Mouse (Mus musculus): ENCODE measurements around the gene Pik3ap1. TPM values are rescaled to one million over a fixed set of nuclear protein-coding genes. Genes with fewer than 3 reads are reported as not detected.

The Pik3ap1 gene
- polyA plus RNA-seq, 1 experiment from 2014 or later, result 2.0 TPM

- Histone ChIP-seq H3K9me3 (replicated peaks; ENCODE audit: control insufficient read depth, low read length, poor library complexity, severe bottlenecking) (no peaks in the 10 kb centered on the region), H3K4me2 (ENCODE audit: low read length) (no peak overlapping the region), H3K4me1 (ENCODE audit: control insufficient read depth, insufficient read depth, low read length) (peaks cover 3% of the 10 kb centered on the region; the same call in 1 of the 2 replicates), H3K27me3 (ENCODE audit: control insufficient read depth, insufficient read depth, low read depth, low read length) (no peaks in the 10 kb centered on the region), H3K27ac (ENCODE audit: low read length) (no peak overlapping the region), H3K36me3 (ENCODE audit: control insufficient read depth, insufficient read depth, low read length) (no peaks in the 10 kb centered on the region), H3K4me3 (ENCODE audit: low read depth, low read length) (no peak overlapping the region), H3K9ac (ENCODE audit: low read depth, low read length) (no peak overlapping the region)
- no peak for ATAC-seq
- 84% methylated on average over 6 of the region's 6 CpGs for WGBS
These were observed 42.3 kb downstream of the Pik3ap1 start for GRCm38 (mm10) chr19:41342592-41343090.

- no peak overlapping the region for H3K4me3 ChIP-seq (ENCODE audit: low read depth, low read length)
- no peak overlapping the region for H3K27ac ChIP-seq (ENCODE audit: low read length)
- H3K36me3 ChIP-seq (ENCODE audit: control insufficient read depth, insufficient read depth, low read length), result no peaks in the 10 kb centered on the region
- H3K9ac ChIP-seq (ENCODE audit: low read depth, low read length), result no peak overlapping the region
- peaks cover 3% of the 10 kb centered on the region; the same call in 1 of the 2 replicates for H3K4me1 ChIP-seq (ENCODE audit: control insufficient read depth, insufficient read depth, low read length)
- H3K9me3 ChIP-seq (replicated peaks; ENCODE audit: control insufficient read depth, low read length, poor library complexity, severe bottlenecking), result no peaks in the 10 kb centered on the region
- no peak for ATAC-seq
- no peak overlapping the region for H3K4me2 ChIP-seq (ENCODE audit: low read length)
- WGBS, result 73% methylated on average over 5 of the region's 5 CpGs
- no peaks in the 10 kb centered on the region for H3K27me3 ChIP-seq (ENCODE audit: control insufficient read depth, insufficient read depth, low read depth, low read length)
These were observed 43.2 kb downstream of the Pik3ap1 start for GRCm38 (mm10) chr19:41341677-41342076.

- no peaks in the 10 kb centered on the region for H3K9me3 ChIP-seq (replicated peaks; ENCODE audit: control insufficient read depth, low read length, poor library complexity, severe bottlenecking)
- no peak overlapping the region for H3K4me2 ChIP-seq (ENCODE audit: low read length)
- no peak overlapping the region for H3K27ac ChIP-seq (ENCODE audit: low read length)
- no peak overlapping the region for H3K4me3 ChIP-seq (ENCODE audit: low read depth, low read length)
- 79% methylated on average over 21 of the region's 21 CpGs for WGBS
- no peaks in the 10 kb centered on the region for H3K27me3 ChIP-seq (ENCODE audit: control insufficient read depth, insufficient read depth, low read depth, low read length)
- H3K9ac ChIP-seq (ENCODE audit: low read depth, low read length), result no peak overlapping the region
- no peak for ATAC-seq
- no peaks in the 10 kb centered on the region for H3K4me1 ChIP-seq (ENCODE audit: control insufficient read depth, insufficient read depth, low read length)
- no peaks in the 10 kb centered on the region for H3K36me3 ChIP-seq (ENCODE audit: control insufficient read depth, insufficient read depth, low read length)
These were observed 45.7 kb downstream of the Pik3ap1 start for GRCm38 (mm10) chr19:41339020-41339836.

- Histone ChIP-seq H3K9ac (ENCODE audit: low read depth, low read length) (no peak overlapping the region), H3K4me1 (ENCODE audit: control insufficient read depth, insufficient read depth, low read length) (no peaks in the 10 kb centered on the region), H3K27me3 (ENCODE audit: control insufficient read depth, insufficient read depth, low read depth, low read length) (no peaks in the 10 kb centered on the region), H3K4me2 (ENCODE audit: low read length) (no peak overlapping the region), H3K9me3 (replicated peaks; ENCODE audit: control insufficient read depth, low read length, poor library complexity, severe bottlenecking) (no peaks in the 10 kb centered on the region), H3K4me3 (ENCODE audit: low read depth, low read length) (no peak overlapping the region), H3K36me3 (ENCODE audit: control insufficient read depth, insufficient read depth, low read length) (no peaks in the 10 kb centered on the region), H3K27ac (ENCODE audit: low read length) (no peak overlapping the region)
- 87% methylated on average over 6 of the region's 6 CpGs for WGBS
- ATAC-seq, result no peak
These were observed 46.5 kb downstream of the Pik3ap1 start for GRCm38 (mm10) chr19:41338379-41338778.

GRCm38 (mm10) chr19:41335721-41336120 is 49.2 kb downstream of the Pik3ap1 start:
- Histone ChIP-seq H3K4me3 (ENCODE audit: low read depth, low read length) (no peak overlapping the region), H3K9me3 (replicated peaks; ENCODE audit: control insufficient read depth, low read length, poor library complexity, severe bottlenecking) (no peaks in the 10 kb centered on the region), H3K9ac (ENCODE audit: low read depth, low read length) (no peak overlapping the region), H3K4me1 (ENCODE audit: control insufficient read depth, insufficient read depth, low read length) (no peaks in the 10 kb centered on the region), H3K27me3 (ENCODE audit: control insufficient read depth, insufficient read depth, low read depth, low read length) (no peaks in the 10 kb centered on the region), H3K27ac (ENCODE audit: low read length) (no peak overlapping the region), H3K4me2 (ENCODE audit: low read length) (no peak overlapping the region), H3K36me3 (ENCODE audit: control insufficient read depth, insufficient read depth, low read length) (no peaks in the 10 kb centered on the region)
- WGBS, result 94% methylated on average over 3 of the region's 3 CpGs
- ATAC-seq, result no peak

GRCm38 (mm10) chr19:41332986-41333385 is 51.9 kb downstream of the Pik3ap1 start:
- H3K9ac ChIP-seq (ENCODE audit: low read depth, low read length), result no peak overlapping the region
- H3K9me3 ChIP-seq (replicated peaks; ENCODE audit: control insufficient read depth, low read length, poor library complexity, severe bottlenecking), result 0 out of 2 replicates have a peak, but pooled peaks cover 3% of the 10 kb centered on the region
- no peak overlapping the region for H3K27ac ChIP-seq (ENCODE audit: low read length)
- no peaks in the 10 kb centered on the region for H3K4me1 ChIP-seq (ENCODE audit: control insufficient read depth, insufficient read depth, low read length)
- H3K36me3 ChIP-seq (ENCODE audit: control insufficient read depth, insufficient read depth, low read length), result no peaks in the 10 kb centered on the region
- H3K27me3 ChIP-seq (ENCODE audit: control insufficient read depth, insufficient read depth, low read depth, low read length), result no peaks in the 10 kb centered on the region
- WGBS, result 78% methylated on average over 8 of the region's 8 CpGs
- no peak for ATAC-seq
- H3K4me3 ChIP-seq (ENCODE audit: low read depth, low read length), result no peak overlapping the region
- no peak overlapping the region for H3K4me2 ChIP-seq (ENCODE audit: low read length)

GRCm38 (mm10) chr19:41332228-41332627 is 52.7 kb downstream of the Pik3ap1 start:
- no peak for ATAC-seq

GRCm38 (mm10) chr19:41330401-41330800 is 54.5 kb downstream of the Pik3ap1 start:
- Histone ChIP-seq H3K9ac (ENCODE audit: low read depth, low read length) (no peak overlapping the region), H3K9me3 (replicated peaks; ENCODE audit: control insufficient read depth, low read length, poor library complexity, severe bottlenecking) (0 out of 2 replicates have a peak, but pooled peaks cover 3% of the 10 kb centered on the region), H3K4me3 (ENCODE audit: low read depth, low read length) (no peak overlapping the region), H3K4me1 (ENCODE audit: control insufficient read depth, insufficient read depth, low read length) (no peaks in the 10 kb centered on the region), H3K27me3 (ENCODE audit: control insufficient read depth, insufficient read depth, low read depth, low read length) (no peaks in the 10 kb centered on the region), H3K27ac (ENCODE audit: low read length) (no peak overlapping the region), H3K4me2 (ENCODE audit: low read length) (no peak overlapping the region), H3K36me3 (ENCODE audit: control insufficient read depth, insufficient read depth, low read length) (no peaks in the 10 kb centered on the region)
- 55% methylated on average over 7 of the region's 7 CpGs for WGBS
- ATAC-seq, result no peak

More at GRCm38 (mm10) chr19:41332228-41332627, 52.7 kb downstream of the Pik3ap1 start:
- Histone ChIP-seq H3K27ac (ENCODE audit: low read length) (no peak overlapping the region), H3K9ac (ENCODE audit: low read depth, low read length) (no peak overlapping the region), H3K4me2 (ENCODE audit: low read length) (no peak overlapping the region), H3K27me3 (ENCODE audit: control insufficient read depth, insufficient read depth, low read depth, low read length) (no peaks in the 10 kb centered on the region), H3K9me3 (replicated peaks; ENCODE audit: control insufficient read depth, low read length, poor library complexity, severe bottlenecking) (0 out of 2 replicates have a peak, but pooled peaks cover 3% of the 10 kb centered on the region), H3K4me3 (ENCODE audit: low read depth, low read length) (no peak overlapping the region), H3K4me1 (ENCODE audit: control insufficient read depth, insufficient read depth, low read length) (no peaks in the 10 kb centered on the region), H3K36me3 (ENCODE audit: control insufficient read depth, insufficient read depth, low read length) (no peaks in the 10 kb centered on the region)
- 89% methylated on average over 12 of the region's 12 CpGs for WGBS

- H3K4me2 ChIP-seq (ENCODE audit: low read length), result no peak overlapping the region
- no peaks in the 10 kb centered on the region for H3K4me1 ChIP-seq (ENCODE audit: control insufficient read depth, insufficient read depth, low read length)
- 95% methylated on average over 7 of the region's 7 CpGs for WGBS
- ATAC-seq, result no peak
- H3K9me3 ChIP-seq (replicated peaks; ENCODE audit: control insufficient read depth, low read length, poor library complexity, severe bottlenecking), result 0 out of 2 replicates have a peak, but pooled peaks cover 3% of the 10 kb centered on the region
- no peaks in the 10 kb centered on the region for H3K36me3 ChIP-seq (ENCODE audit: control insufficient read depth, insufficient read depth, low read length)
- no peak overlapping the region for H3K4me3 ChIP-seq (ENCODE audit: low read depth, low read length)
- H3K27me3 ChIP-seq (ENCODE audit: control insufficient read depth, insufficient read depth, low read depth, low read length), result no peaks in the 10 kb centered on the region
- no peak overlapping the region for H3K9ac ChIP-seq (ENCODE audit: low read depth, low read length)
- no peak overlapping the region for H3K27ac ChIP-seq (ENCODE audit: low read length)
These were observed 54.9 kb downstream of the Pik3ap1 start for GRCm38 (mm10) chr19:41329961-41330360.
